Mouse (Mus musculus): Measurements from ENCODE around the gene Sucnr1. TPM values are rescaled to one million over a fixed set of nuclear protein-coding genes. Genes with fewer than 3 reads are reported as not detected.
"Not testable (repeated sequence)": the region's sequence is repeated elsewhere in the genome, so short reads cannot be mapped to it uniquely, and the experiment has no call there.

The Sucnr1 gene
- polyA plus RNA-seq, 2 experiments, result 0.11 TPM; not detected in 1

DNA sequence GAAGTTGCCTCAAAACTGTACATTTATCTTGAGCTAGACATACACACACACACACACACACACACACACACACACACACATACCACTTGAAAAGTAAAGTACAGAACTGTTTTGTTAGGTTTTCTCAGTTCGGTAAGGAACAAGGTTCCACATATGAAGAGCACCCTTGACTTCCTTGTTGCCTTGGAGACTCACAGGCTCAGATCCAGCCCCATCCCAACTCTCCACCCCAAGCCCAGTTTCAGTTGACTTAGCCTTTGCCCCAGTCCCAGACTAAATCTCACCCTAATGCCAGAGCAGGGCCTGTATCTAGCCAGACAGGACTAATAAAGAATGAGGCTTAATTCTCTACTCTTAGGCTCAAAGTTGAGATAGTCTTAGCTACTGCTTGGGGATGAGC is 16.9 kb downstream of the Sucnr1 start:
- Histone ChIP-seq H3K36me3 (replicated peaks; ENCODE audit: control insufficient read depth, insufficient read depth, low read depth) (no peaks in the 10 kb centered on the region), H3K27ac (no peak overlapping the region), H3K9me3 (ENCODE audit: control insufficient read depth, low read length) (no peaks in the 10 kb centered on the region), H3K4me1 (replicated peaks; ENCODE audit: control insufficient read depth in 2 of 2, insufficient read depth in 2 of 2, low read length in 1 of 2) (peaks cover 0 to 5% of the 10 kb centered on the region in 2 experiments; a peak in 3 of 4 replicates), H3K4me3 (ENCODE audit: insufficient read depth in 1 of 2, low read depth in 2 of 2, low read length in 2 of 2) (no peak overlapping the region), H3K4me2 (ENCODE audit: low read depth) (no peak overlapping the region), H3K27me3 (ENCODE audit: control insufficient read depth, insufficient read depth, low read length) (no peaks in the 10 kb centered on the region), H3K9ac (replicated peaks) (no peak overlapping the region)
- DNase-seq (ENCODE audit: low read depth in 3 of 3, low spot score in 3 of 3) (no peak), ATAC-seq (ENCODE audit: insufficient read depth) (no peak)
- no peak for TF ChIP-seq EP300 (IDR thresholded peaks at IDR 0.05; ENCODE audit: low read depth)
- no peak for TF ChIP-seq CTCF (IDR thresholded peaks at IDR 0.05; ENCODE audit: low read depth)
- 55% methylated on average over 1 of the region's 1 CpGs for WGBS (ENCODE audit: insufficient replicate concordance)

DNA sequence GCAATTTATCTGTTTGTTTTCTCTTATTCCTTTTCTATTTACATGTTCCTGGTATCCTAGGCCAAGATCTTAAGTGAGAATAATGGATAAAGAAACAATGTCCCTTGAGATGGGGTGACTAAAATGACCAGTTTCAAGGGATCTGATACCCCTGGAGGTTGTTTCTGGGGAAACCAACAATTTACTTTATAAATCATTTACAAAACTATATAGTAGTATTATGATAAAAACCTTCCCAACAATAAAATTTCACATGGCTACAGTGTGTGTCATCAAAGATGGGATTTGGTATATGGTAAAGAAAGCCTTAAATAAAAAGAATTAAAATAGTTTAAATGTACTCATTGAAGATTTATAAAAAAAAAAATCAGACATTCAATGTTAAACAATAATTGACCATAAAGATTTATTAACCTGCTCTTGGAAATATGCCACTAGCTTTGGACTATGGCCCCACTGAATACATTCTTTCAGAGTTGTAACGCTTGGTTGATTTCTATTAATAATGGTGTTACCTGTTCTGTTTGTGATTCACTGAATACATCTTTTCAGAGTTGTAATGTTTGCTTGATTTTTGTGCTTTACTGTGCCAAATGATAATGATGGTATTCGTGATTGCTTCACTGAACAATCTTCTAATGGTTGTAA is 22.9 kb downstream of the Sucnr1 start:
- no peak for TF ChIP-seq CTCF (IDR thresholded peaks at IDR 0.05; ENCODE audit: low read depth)
- TF ChIP-seq EP300 (IDR thresholded peaks at IDR 0.05; ENCODE audit: low read depth), result no peak
- H3K4me1 ChIP-seq (replicated peaks; ENCODE audit: control insufficient read depth in 2 of 2, insufficient read depth in 2 of 2, low read length in 1 of 2), result no peaks in the 10 kb centered on the region
- ATAC-seq (ENCODE audit: insufficient read depth) (no peak), DNase-seq (ENCODE audit: low read depth in 3 of 3, low spot score in 3 of 3) (no peak)
- H3K36me3 ChIP-seq (replicated peaks; ENCODE audit: control insufficient read depth, insufficient read depth, low read depth), result no peaks in the 10 kb centered on the region
- H3K27me3 ChIP-seq (ENCODE audit: control insufficient read depth, insufficient read depth, low read length), result no peaks in the 10 kb centered on the region
- H3K4me3 ChIP-seq (ENCODE audit: insufficient read depth in 1 of 2, low read depth in 2 of 2, low read length in 2 of 2), result no peak overlapping the region
- no peak overlapping the region for H3K27ac ChIP-seq
- H3K4me2 ChIP-seq (ENCODE audit: low read depth), result no peak overlapping the region
- no peaks in the 10 kb centered on the region for H3K9me3 ChIP-seq (ENCODE audit: control insufficient read depth, low read length)
- no peak overlapping the region for H3K9ac ChIP-seq (replicated peaks)
- WGBS (ENCODE audit: insufficient replicate concordance), result 56% methylated on average over 2 of the region's 2 CpGs

DNA sequence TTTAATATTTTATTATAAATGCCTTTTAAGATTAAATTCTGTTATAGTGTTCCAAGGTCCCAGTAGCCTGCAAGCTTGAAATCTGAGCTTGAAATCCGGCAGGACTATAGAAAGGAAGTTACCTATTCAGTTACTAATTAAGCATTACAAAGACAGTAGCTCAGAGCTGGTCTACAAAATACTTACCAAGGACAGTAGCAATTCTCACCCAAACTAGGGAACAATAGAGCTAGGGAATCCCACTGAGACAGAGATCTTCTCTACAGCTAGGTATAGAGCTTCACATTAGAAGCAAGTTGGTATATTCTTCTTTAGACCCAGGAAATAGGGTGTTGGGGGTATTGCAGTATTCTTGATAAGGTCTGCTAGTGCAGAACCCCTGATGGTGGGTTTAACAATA is 24.8 kb downstream of the Sucnr1 start:
- H3K27ac ChIP-seq; H3K27me3 ChIP-seq (ENCODE audit: control insufficient read depth, insufficient read depth, low read length); H3K9ac ChIP-seq (replicated peaks); H3K4me3 ChIP-seq (ENCODE audit: insufficient read depth in 1 of 2, low read depth in 2 of 2, low read length in 2 of 2); H3K36me3 ChIP-seq (replicated peaks; ENCODE audit: control insufficient read depth, insufficient read depth, low read depth); H3K4me2 ChIP-seq (ENCODE audit: low read depth); H3K4me1 ChIP-seq (replicated peaks; ENCODE audit: control insufficient read depth in 2 of 2, insufficient read depth in 2 of 2, low read length in 1 of 2); ATAC-seq (ENCODE audit: insufficient read depth); H3K9me3 ChIP-seq (ENCODE audit: control insufficient read depth, low read length); DNase-seq (ENCODE audit: low read depth in 3 of 3, low spot score in 3 of 3): not testable (repeated sequence)
- 56% methylated on average over 1 of the region's 1 CpGs for WGBS (ENCODE audit: insufficient replicate concordance)

DNA sequence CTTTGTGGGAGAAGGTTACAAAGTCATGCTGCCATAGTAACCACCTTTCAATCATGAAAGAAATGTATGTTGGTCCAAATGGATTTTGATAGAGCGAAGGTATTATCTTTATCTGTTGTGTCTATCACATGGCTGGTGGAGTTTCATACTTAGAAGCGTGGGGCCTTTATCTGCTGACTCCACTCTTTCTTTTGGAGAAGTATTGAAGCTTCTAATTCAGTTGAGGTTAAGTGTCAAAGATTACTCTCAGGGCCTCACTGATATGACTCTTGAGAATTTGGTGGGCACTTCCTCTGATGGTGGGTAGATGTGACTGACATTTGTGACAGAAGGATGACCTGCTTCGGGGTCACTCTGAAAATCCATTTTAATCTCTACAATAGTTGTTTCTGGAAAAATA is 26.1 kb downstream of the Sucnr1 start:
- Histone ChIP-seq H3K36me3 (replicated peaks; ENCODE audit: control insufficient read depth, insufficient read depth, low read depth) (no peaks in the 10 kb centered on the region), H3K27me3 (ENCODE audit: control insufficient read depth, insufficient read depth, low read length) (no peaks in the 10 kb centered on the region), H3K9ac (replicated peaks) (no peak overlapping the region), H3K27ac (no peak overlapping the region), H3K4me1 (replicated peaks; ENCODE audit: control insufficient read depth in 2 of 2, insufficient read depth in 2 of 2, low read length in 1 of 2) (no peaks in the 10 kb centered on the region), H3K9me3 (ENCODE audit: control insufficient read depth, low read length) (no peaks in the 10 kb centered on the region), H3K4me3 (ENCODE audit: insufficient read depth in 1 of 2, low read depth in 2 of 2, low read length in 2 of 2) (no peak overlapping the region), H3K4me2 (ENCODE audit: low read depth) (no peak overlapping the region)
- TF ChIP-seq CTCF (IDR thresholded peaks at IDR 0.05; ENCODE audit: low read depth) (no peak), EP300 (IDR thresholded peaks at IDR 0.05; ENCODE audit: low read depth) (no peak)
- DNase-seq (ENCODE audit: low read depth in 3 of 3, low spot score in 3 of 3), result no peak
- no peak for ATAC-seq (ENCODE audit: insufficient read depth)
- WGBS (ENCODE audit: insufficient replicate concordance), result 37% methylated on average over 3 of the region's 3 CpGs

DNA sequence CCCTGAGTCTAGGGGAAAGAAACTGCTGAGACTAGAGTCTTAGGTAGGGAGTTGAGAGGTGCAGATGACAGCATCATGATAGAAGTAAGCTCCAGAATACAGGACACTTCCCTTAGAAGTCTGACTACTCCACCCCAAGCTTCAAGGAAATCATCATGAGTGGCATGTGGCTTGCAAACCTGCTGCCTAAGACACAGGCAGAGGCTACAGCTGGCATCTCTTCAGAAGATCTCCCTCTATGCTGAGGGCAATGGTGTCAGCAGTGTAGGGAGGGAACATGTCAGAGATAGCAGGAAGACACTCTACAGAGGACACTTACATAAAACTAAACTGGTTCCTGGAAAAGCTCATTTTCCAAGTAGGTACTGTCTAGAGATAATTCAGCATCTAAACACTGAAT is 27.1 kb downstream of the Sucnr1 start:
- Histone ChIP-seq H3K27me3 (ENCODE audit: control insufficient read depth, insufficient read depth, low read length) (no peaks in the 10 kb centered on the region), H3K9me3 (ENCODE audit: control insufficient read depth, low read length) (no peaks in the 10 kb centered on the region), H3K36me3 (replicated peaks; ENCODE audit: control insufficient read depth, insufficient read depth, low read depth) (no peaks in the 10 kb centered on the region), H3K27ac (no peak overlapping the region), H3K4me1 (replicated peaks; ENCODE audit: control insufficient read depth in 2 of 2, insufficient read depth in 2 of 2, low read length in 1 of 2) (no peaks in the 10 kb centered on the region), H3K4me3 (ENCODE audit: insufficient read depth in 1 of 2, low read depth in 2 of 2, low read length in 2 of 2) (no peak overlapping the region), H3K9ac (replicated peaks) (no peak overlapping the region), H3K4me2 (ENCODE audit: low read depth) (no peak overlapping the region)
- DNase-seq (ENCODE audit: low read depth in 3 of 3, low spot score in 3 of 3) (no peak), ATAC-seq (ENCODE audit: insufficient read depth) (no peak)
- TF ChIP-seq CTCF (IDR thresholded peaks at IDR 0.05; ENCODE audit: low read depth) (no peak), EP300 (IDR thresholded peaks at IDR 0.05; ENCODE audit: low read depth) (no peak)

Measured in liver, embryonic 14.5 days (tissue).